Comparison of ENCODE assay signal across 9 mouse cellular contexts in the genomic region with DNA sequence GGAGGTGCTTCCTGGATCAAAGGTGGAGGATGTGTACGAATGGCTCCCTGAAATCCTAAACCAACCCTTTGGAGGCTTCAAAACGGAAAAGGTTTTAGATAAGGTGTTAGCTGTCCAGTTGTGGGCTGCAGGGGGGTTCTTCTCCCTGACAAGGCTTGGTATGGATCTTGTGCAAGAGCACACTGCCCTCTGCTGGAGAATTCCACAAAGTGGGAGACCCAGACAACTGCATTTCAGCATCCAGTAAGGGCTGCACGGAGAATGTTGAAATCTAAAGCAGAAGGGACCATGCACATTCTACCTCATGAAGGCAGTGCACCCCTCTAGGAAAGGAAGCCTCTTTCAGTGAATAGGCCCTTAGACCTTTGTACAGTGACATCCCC.
DNase-seq lines count a peak whose midpoint lies in the region; ATAC-seq and TF ChIP-seq lines count a peak whose summit lies in the region.
"Had no signal": no experiment of that assay in that cellular context is flagged by ENCODE, and none has a peak within 500 bp of the region (broad histone marks: within the 10 kb centered on the region; RNA-seq: fewer than 3 reads in every experiment).

No protein-coding gene starts in this region.

- ATAC-seq in intestine, postnatal 0 days: no peak
- ATAC-seq in intestine, embryonic 15.5 days: no peak
- ATAC-seq in forebrain, embryonic 15.5 days (replicated peaks): peak; percentile 84
- ATAC-seq in midbrain, embryonic 13.5 days: peak; percentile 75

- no peaks in the 10 kb centered on the region for H3K4me1 ChIP-seq in intestine, postnatal 0 days (replicated peaks; ENCODE audit: control insufficient read depth, insufficient read depth, low read length)
- H3K4me1 ChIP-seq in intestine, embryonic 15.5 days (replicated peaks): no peaks in the 10 kb centered on the region
- 0 out of 2 replicates have a peak, but pooled peaks cover 2% of the 10 kb centered on the region for H3K4me1 ChIP-seq in forebrain, embryonic 15.5 days
- peaks cover 16% of the 10 kb centered on the region for H3K4me1 ChIP-seq in kidney, adult 2 months (ENCODE audit: control insufficient read depth, insufficient read depth, low read length)
- H3K4me1 ChIP-seq in midbrain, embryonic 13.5 days (replicated peaks): no peaks in the 10 kb centered on the region
- H3K4me1 ChIP-seq: liver, embryonic 15.5 days had no signal

- no peak overlapping the region for H3K4me3 ChIP-seq in intestine, postnatal 0 days (ENCODE audit: low read depth, low read length)
- H3K4me3 ChIP-seq in intestine, embryonic 15.5 days (replicated peaks): no peak overlapping the region
- H3K4me3 ChIP-seq in forebrain, embryonic 15.5 days: no peak overlapping the region
- H3K4me3 ChIP-seq in kidney, adult 2 months (ENCODE audit: insufficient read depth, low read depth, low read length): no peak overlapping the region
- no peak overlapping the region for H3K4me3 ChIP-seq in midbrain, embryonic 13.5 days (replicated peaks)
- H3K4me3 ChIP-seq: liver, embryonic 15.5 days had no signal

- peak; percentile 85 for TF ChIP-seq CTCF in intestine, postnatal 0 days (IDR thresholded peaks at IDR 0.05; ENCODE audit: low read depth)
- peak; percentile 82 for TF ChIP-seq CTCF in kidney, adult 2 months (conservative IDR thresholded peaks at IDR 0.05; ENCODE audit: insufficient read depth, insufficient read length, low read depth, low read length)

- H3K9me3 ChIP-seq in intestine, postnatal 0 days (ENCODE audit: control insufficient read depth): no peaks in the 10 kb centered on the region
- H3K9me3 ChIP-seq in intestine, embryonic 15.5 days: no peaks in the 10 kb centered on the region
- no peaks in the 10 kb centered on the region for H3K9me3 ChIP-seq in forebrain, embryonic 15.5 days
- H3K9me3 ChIP-seq in midbrain, embryonic 13.5 days: no peaks in the 10 kb centered on the region
- H3K9me3 ChIP-seq: liver, embryonic 15.5 days had no signal

- H3K36me3 ChIP-seq in intestine, postnatal 0 days (ENCODE audit: control insufficient read depth, insufficient read depth): no peaks in the 10 kb centered on the region
- H3K36me3 ChIP-seq in intestine, embryonic 15.5 days: no peaks in the 10 kb centered on the region
- no peaks in the 10 kb centered on the region for H3K36me3 ChIP-seq in forebrain, embryonic 15.5 days
- no peaks in the 10 kb centered on the region for H3K36me3 ChIP-seq in kidney, adult 2 months (ENCODE audit: control insufficient read depth, insufficient read depth, low read length)
- H3K36me3 ChIP-seq in midbrain, embryonic 13.5 days: no peaks in the 10 kb centered on the region
- H3K36me3 ChIP-seq: liver, embryonic 15.5 days had no signal

- intact Hi-C loops in left cerebral cortex, postnatal 4 days (cut with DNase I): loop anchor here (5.0 to 10.0 kb wide), 3 partner anchors 267 to 377 kb away; no protein-coding TSS in a partner anchor

- WGBS in intestine, postnatal 0 days: 15% methylated on average over 3 of the region's 3 CpGs
- WGBS in intestine, embryonic 15.5 days: 22% methylated on average over 3 of the region's 3 CpGs
- WGBS in forebrain, embryonic 15.5 days: 20% methylated on average over 3 of the region's 3 CpGs
- 6% methylated on average over 3 of the region's 3 CpGs for WGBS in kidney, adult 2 months
- 20% methylated on average over 3 of the region's 3 CpGs for WGBS in midbrain, embryonic 13.5 days

- no peak overlapping the region for H3K9ac ChIP-seq in intestine, postnatal 0 days (ENCODE audit: low read depth, low read length)
- H3K9ac ChIP-seq in intestine, embryonic 15.5 days: no peak overlapping the region
- H3K9ac ChIP-seq in forebrain, embryonic 15.5 days (replicated peaks): no peak overlapping the region
- no peak overlapping the region for H3K9ac ChIP-seq in midbrain, embryonic 13.5 days (replicated peaks)
- H3K9ac ChIP-seq: liver, embryonic 15.5 days had no signal

- no peak overlapping the region for H3K27ac ChIP-seq in intestine, postnatal 0 days (ENCODE audit: low read depth, low read length)
- H3K27ac ChIP-seq in intestine, embryonic 15.5 days: no peak overlapping the region
- H3K27ac ChIP-seq in forebrain, embryonic 15.5 days (replicated peaks): no peak overlapping the region
- peak overlapping the region; percentile 55; the same call in 1 of the 2 replicates for H3K27ac ChIP-seq in kidney, adult 2 months (ENCODE audit: insufficient read depth, low read depth, low read length)
- no peak overlapping the region for H3K27ac ChIP-seq in midbrain, embryonic 13.5 days
- H3K27ac ChIP-seq: liver, embryonic 15.5 days had no signal

- DNase-seq in cerebellum, adult 11-12 months: peak; percentile 53
- peak; percentile 67 for DNase-seq in kidney, adult 2 months
- DNase-seq in left cerebral cortex, postnatal 4 days: peak; percentile 67
- peak; percentile 65 for DNase-seq in testis, postnatal 10 days (ENCODE audit: low spot score)

- no peak for TF ChIP-seq POLR2A in kidney, adult 2 months (IDR thresholded peaks at IDR 0.05; ENCODE audit: low read depth, low read length)

- no peaks in the 10 kb centered on the region for H3K27me3 ChIP-seq in intestine, postnatal 0 days (replicated peaks; ENCODE audit: control insufficient read depth, insufficient read depth, low read length)
- H3K27me3 ChIP-seq in intestine, embryonic 15.5 days (replicated peaks): no peaks in the 10 kb centered on the region
- no peaks in the 10 kb centered on the region for H3K27me3 ChIP-seq in forebrain, embryonic 15.5 days
- no peaks in the 10 kb centered on the region; the same call in 1 of the 2 replicates for H3K27me3 ChIP-seq in kidney, adult 2 months (replicated peaks; ENCODE audit: control insufficient read depth, insufficient read depth, low read length)
- H3K27me3 ChIP-seq in midbrain, embryonic 13.5 days: no peaks in the 10 kb centered on the region
- H3K27me3 ChIP-seq: liver, embryonic 15.5 days had no signal

- H3K4me2 ChIP-seq in intestine, postnatal 0 days (replicated peaks; ENCODE audit: low read depth): no peak overlapping the region
- H3K4me2 ChIP-seq in intestine, embryonic 15.5 days (replicated peaks): no peak overlapping the region
- H3K4me2 ChIP-seq in forebrain, embryonic 15.5 days (replicated peaks): no peak overlapping the region
- H3K4me2 ChIP-seq in midbrain, embryonic 13.5 days (replicated peaks): no peak overlapping the region
- H3K4me2 ChIP-seq: liver, embryonic 15.5 days had no signal

Comparison
In these comparisons a context has a peak if more than half of its experiments do, and no peak if none do; other contexts are left out.
1. ATAC-seq: peak in forebrain, embryonic 15.5 days (single experiment) and midbrain, embryonic 13.5 days (single experiment); none in intestine, postnatal 0 days (single experiment) and intestine, embryonic 15.5 days (single experiment).
2. Peak in every context shown above with its lines, with median percentiles within 50 percentile points of each other: DNase-seq.